Mouse (Mus musculus) bone marrow, adult 2 months (tissue): ENCODE measurements at regions not wholly inside any gene's neighbourhood (a gene's known extent, or its start where the extent isn't known, plus 50 kb on each side); places are given as distances from the start of the nearest gene placed in this dataset.

ENCODE experiments used
- H3K27ac ChIP-seq: fragments of 200-500 bp; 2 replicates; pipeline ENCODE4 v1.5.1; 2012; ENCODE audit warnings: low read depth, mild to moderate bottlenecking, control low read depth, inconsistent platforms, low read length; ENCODE audit not compliant: control insufficient read depth, poor library complexity, insufficient read depth
- H3K4me1 ChIP-seq: fragments of 200-500 bp; 2 replicates; pipeline ENCODE4 v1.6.1; 2011; ENCODE audit warnings: low read length; ENCODE audit not compliant: control insufficient read depth, insufficient read depth
- H3K4me3 ChIP-seq: fragments of 200-500 bp; replicated peaks from 2 replicates; pipeline ENCODE3; 2011; ENCODE audit warnings: mild to moderate bottlenecking, low read depth, low read length, control low read depth; ENCODE audit not compliant: control insufficient read depth
- CTCF ChIP-seq: fragments of 200-500 bp; IDR thresholded peaks from 2 replicates; pipeline ENCODE4 v1.5.1; 2011; ENCODE audit warnings: low read length, control low read depth; ENCODE audit not compliant: control insufficient read depth, insufficient read depth
- POLR2A ChIP-seq: fragments of 200-500 bp; IDR thresholded peaks from 2 replicates; pipeline ENCODE4 v1.6.1; 2011; ENCODE audit warnings: low read depth, mild to moderate bottlenecking, control low read depth, low read length, borderline replicate concordance; ENCODE audit not compliant: control insufficient read depth
- WGBS: fragments of 180-500 bp; shearing (Covaris S2); methylation state at CpG from one replicate; pipeline ENCODE4 v1.1.7; 2018; 5-methylcytosine and 5-hydroxymethylcytosine counted together

GRCm38 (mm10) chr8:127836410-127837206, 521.8 kb upstream of the Nrp1 start:
- no peak overlapping the region for H3K27ac ChIP-seq
- TF ChIP-seq POLR2A (no peak), CTCF (no peak)
- WGBS, result 58% methylated on average over 6 of the region's 6 CpGs

GRCm38 (mm10) chr8:127838311-127838710, 520.1 kb upstream of the Nrp1 start:
- H3K4me1 ChIP-seq, result no peaks in the 10 kb centered on the region
- TF ChIP-seq POLR2A (no peak), CTCF (no peak)
- no peak overlapping the region for H3K27ac ChIP-seq
- no peak overlapping the region for H3K4me3 ChIP-seq

More at GRCm38 (mm10) chr8:127836410-127837206, 521.8 kb upstream of the Nrp1 start:
- Histone ChIP-seq H3K4me3 (no peak overlapping the region), H3K4me1 (no peaks in the 10 kb centered on the region)

GRCm38 (mm10) chr8:127847332-127848018, 510.9 kb upstream of the Nrp1 start:
- H3K27ac ChIP-seq, result no peak overlapping the region
- no peaks in the 10 kb centered on the region for H3K4me1 ChIP-seq
- TF ChIP-seq POLR2A, result no peak
- no peak for TF ChIP-seq CTCF
- WGBS, result 33% methylated on average over 9 of the region's 9 CpGs
- H3K4me3 ChIP-seq, result no peak overlapping the region

DNA sequence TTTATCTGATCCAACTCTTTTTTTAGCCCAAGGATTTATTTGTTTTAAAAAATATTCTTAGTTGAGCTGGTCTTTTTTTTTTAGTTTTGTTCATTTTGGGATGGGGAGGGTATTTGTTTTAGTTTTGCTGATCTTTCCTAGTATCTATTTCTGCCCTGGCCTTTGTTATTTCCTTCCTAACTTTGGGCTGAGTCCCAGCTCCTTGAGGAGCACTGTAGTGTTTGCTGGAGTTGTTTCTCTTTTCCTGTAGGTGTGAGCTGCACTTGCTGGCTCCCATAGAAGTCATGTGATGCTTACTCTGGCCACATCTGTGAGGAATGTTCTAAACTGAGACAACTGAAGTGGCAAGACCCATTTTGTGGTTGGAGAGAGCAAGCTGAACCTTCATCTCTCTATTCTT, 508.5 kb upstream of the Nrp1 start:
- no peak overlapping the region for H3K27ac ChIP-seq

DNA sequence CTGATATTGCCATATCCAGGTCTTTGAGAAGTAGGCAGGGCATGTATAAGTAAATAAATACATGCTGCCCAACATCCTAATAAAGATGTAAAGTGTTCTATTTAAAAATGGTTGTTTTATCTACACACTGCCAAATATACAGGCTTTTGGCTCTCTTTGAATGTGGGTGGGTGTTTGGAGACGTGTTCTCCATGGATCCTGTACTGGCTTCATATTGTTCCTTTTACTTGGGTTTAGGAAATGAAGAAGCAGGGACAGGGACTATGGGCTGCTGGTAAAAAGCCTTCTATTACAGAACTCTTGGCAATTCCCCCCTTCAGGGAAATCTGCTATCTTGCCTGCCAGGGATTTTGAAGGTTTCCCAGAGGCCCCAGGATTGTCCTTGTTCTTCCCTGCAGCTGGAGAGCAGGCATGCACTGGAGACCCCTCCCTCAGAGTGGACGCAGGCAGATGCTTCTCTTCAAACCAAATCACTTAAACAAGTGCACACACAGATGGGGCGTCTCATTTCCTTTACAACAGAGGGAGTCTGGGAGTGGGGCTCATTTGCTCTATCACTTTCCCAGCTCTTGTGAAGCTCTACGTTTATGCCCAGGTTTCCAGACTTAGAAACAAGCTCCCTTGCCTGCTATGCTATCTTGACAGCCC, 502.6 kb upstream of the Nrp1 start:
- H3K4me1 ChIP-seq, result no peaks in the 10 kb centered on the region
- TF ChIP-seq CTCF (no peak), POLR2A (no peak)
- H3K27ac ChIP-seq, result no peak overlapping the region
- H3K4me3 ChIP-seq, result no peak overlapping the region
- 63% methylated on average over 4 of the region's 4 CpGs for WGBS

More for the DNA sequence above, 508.5 kb upstream of the Nrp1 start:
- Histone ChIP-seq H3K4me1 (no peaks in the 10 kb centered on the region), H3K4me3 (no peak overlapping the region)
- no peak for TF ChIP-seq CTCF
- no peak for TF ChIP-seq POLR2A

GRCm38 (mm10) chr8:127856351-127857135, 501.9 kb upstream of the Nrp1 start:
- Histone ChIP-seq H3K4me1 (no peaks in the 10 kb centered on the region), H3K4me3 (no peak overlapping the region), H3K27ac (no peak overlapping the region)
- TF ChIP-seq POLR2A (no peak), CTCF (no peak)
- WGBS, result 70% methylated on average over 5 of the region's 5 CpGs

DNA sequence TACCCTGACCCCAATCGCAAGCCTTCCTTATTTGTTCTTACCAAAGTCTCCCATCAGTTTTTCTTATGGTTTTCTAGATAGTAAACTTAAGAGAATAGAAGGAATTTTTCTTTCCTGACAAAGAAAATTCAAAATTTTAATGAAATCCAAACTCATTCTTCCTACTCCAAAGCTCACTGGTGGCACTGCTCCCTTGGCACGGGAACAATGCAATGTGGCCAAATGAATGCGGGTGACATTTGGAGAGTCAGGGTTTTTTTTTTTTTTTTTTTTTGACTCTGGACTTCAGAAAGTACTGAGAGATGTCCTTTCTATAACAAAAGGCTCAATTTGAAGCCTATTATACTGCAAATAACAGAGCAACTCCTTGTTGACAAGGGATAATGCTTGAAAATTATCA, 499.4 kb upstream of the Nrp1 start:
- no peak for TF ChIP-seq POLR2A
- no peak for TF ChIP-seq CTCF

More for the DNA sequence above, 499.4 kb upstream of the Nrp1 start:
- WGBS, result 78% methylated on average over 3 of the region's 3 CpGs
- Histone ChIP-seq H3K4me3 (no peak overlapping the region), H3K27ac (no peak overlapping the region), H3K4me1 (no peaks in the 10 kb centered on the region)
